Mouse (Mus musculus) cerebellum, adult 9-10 months (tissue): ENCODE results near the gene Tmem175.
"Not testable (repeated sequence)": the region's sequence is repeated elsewhere in the genome, so short reads cannot be mapped to it uniquely, and the experiment has no call there.

Source experiments
- DNase-seq: peaks from one replicate; pipeline ENCODE4 v3.0.0; 2022

Tmem175 gene

DNA sequence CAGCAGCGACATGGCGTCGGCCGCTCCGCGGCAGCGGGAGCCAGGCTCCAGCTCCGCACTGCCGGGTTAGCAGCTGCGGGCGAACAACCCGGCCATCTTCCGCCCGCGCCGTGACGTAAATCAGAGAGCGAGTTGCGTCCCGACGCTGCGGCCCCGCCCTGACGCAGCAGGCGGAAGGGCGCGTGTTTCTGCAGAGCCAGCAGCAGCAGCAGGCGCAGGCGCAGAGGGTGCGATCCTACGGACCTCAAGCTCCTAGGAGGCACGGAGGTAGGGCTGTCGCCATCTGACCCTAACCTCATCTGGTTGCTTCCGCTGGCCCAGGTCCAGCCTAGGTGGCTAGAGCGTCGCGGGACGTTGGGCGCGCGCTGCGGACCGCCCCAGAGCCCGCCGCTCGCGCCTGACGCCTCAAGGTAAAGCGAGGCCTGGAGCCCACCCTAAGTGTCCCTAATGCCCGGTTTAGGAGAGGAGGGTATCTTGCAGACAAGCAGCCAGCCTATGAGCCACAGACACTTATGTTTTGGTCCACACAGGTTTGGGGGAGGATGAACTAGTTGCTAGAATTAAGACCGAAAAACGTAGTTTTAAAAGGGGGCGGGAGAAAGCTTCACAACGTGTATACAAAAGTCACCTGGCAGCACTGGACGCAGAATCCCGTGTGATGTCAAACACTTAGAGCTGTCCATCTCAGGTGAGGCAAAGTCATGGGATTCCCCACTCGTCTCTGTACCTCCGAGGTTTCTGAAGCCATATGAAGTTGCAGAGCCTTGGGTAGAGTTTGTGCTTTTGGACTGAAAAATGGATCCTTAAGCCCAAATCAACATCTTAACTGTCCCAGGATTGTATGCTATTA lies at the start of gene Tmem175, which contains the start of gene Gak:
Tmem175 (plus strand) TSS at position 137 of the 850 bp plus-strand sequence.
Gak (minus strand) TSS at position 122 of the 850 bp plus-strand sequence.
- peak; percentile 91 for DNase-seq

DNA sequence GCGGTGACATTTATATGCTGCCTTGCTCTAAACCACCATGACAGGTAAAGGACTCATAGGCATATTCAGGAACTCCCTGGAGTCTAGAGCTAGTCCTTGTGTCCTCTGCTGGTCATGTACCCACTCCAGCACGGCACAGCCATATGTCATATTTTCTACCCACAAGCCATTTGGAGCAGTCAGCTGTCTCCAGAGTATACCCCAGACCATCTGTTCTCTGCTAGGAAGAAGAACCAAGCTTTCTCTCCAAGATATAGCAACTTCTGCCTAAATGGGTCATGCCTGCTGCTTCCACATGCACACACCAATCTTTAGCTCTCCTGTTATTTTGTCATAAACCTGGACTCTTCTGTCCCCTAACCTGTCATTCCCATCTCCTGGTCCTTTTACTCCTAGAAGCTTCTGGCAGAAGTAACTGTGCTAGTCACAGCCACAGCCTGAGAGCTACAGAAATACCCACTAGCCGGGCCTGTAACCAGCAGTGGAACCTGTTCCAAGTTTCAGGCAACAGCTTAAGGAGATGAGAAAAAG lies 48.1 kb upstream of the Tmem175 start:
- peak; percentile 85 for DNase-seq

DNA sequence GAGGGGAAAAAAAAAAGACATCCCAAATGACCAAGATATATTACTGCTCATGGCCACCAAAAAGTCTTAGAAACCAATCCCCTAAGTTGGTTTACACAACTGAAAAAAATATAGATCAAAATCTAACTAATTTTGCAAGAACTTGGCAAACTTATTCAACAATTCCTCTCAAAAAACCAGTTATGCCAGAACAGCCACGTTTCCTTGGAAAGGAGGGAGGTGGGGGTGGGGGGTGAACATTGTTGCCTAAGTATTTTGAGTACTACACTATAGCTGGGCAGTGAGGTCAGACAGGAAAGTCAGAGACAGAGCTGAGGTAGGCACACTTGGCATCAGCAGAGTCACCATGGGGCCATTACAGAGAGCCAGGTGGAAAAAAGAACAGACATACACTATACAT lies 29.6 kb upstream of the Tmem175 start:
- DNase-seq, result no peak

DNA sequence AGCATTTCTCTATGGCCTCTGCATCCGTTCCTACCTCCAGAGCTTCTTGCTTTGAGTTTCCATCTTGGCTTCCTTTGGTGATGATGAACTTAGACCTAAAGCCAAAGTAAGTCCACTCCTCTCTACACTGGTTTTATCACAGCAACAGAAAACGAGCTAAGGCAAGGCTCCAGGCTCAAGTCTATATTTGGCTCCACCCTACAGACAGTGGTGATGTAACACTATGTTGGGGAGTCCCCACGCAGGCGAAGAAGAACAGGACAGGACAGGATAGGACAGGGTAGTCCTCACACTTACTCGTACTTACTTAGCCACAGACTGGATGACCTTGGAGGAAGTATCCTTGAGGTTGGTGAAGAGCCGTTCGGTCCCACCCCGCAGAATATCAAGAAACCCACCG lies 27.0 kb upstream of the Tmem175 start:
- DNase-seq, result no peak

DNA sequence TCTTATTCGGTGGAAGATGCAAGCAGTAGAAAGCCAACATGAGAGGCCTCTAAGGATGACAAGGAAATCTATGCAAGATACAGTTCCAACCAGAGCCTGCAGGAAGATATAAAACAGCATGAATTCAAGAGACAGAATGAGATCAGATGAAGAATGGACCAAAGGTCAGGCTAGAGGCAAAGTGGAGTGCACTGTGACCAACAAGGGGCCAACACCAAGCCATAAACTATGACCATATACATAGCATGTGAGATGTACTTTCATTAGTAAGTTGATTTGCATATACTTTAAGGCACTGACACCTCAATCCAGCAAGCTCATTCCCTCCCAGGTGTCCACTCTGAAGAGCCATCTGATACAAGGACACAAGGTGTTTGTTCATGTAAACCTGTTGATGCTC lies 19.1 kb upstream of the Tmem175 start:
- no peak for DNase-seq

DNA sequence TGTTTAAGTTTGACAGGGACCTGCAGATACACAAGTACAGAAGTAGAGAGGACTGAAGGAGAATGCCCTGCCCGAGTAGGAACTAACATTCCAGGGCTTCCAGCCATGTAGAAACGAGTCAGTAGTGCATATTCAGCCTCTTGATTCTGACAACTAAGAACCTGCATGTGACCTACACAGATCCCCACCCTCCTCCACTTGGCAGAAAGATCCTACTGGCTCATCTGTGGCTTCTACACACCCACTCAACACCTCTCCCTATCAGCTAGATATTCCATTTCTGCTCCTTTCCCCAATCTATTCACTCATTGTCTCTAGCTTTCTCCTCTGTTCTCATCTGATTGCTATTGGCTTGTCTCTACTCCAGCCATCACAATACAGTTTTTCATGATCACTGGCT lies 7.7 kb upstream of the Tmem175 start:
- DNase-seq, result no peak

DNA sequence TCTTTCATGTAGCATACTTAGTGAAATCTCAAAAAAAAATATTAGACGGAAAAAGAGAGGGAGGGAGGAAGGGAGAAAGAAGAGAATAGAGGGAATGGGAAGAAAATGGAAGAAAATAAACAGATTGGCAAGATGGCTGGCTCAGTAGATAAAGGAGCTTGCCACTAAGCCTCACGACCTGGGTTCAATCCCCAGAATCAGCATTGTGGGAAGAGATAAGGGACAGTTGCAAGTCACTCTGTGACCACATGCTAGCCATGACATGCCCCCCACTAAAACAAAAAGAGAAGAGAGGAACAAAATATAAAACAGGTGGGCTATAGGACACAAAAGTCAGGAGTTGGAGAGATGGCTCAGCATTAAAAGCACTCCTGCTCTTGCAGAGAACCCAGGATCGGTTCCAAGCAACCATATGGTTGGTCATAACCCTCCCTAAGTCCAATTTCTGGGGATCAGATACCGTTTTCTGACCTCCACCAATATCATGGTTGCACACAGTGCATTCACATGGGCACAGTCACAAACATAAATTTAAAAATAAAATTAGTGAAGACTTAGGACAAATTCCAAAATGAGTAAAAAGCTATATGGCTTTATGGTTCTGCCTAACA lies 3.4 kb upstream of the Tmem175 start:
- no peak for DNase-seq

DNA sequence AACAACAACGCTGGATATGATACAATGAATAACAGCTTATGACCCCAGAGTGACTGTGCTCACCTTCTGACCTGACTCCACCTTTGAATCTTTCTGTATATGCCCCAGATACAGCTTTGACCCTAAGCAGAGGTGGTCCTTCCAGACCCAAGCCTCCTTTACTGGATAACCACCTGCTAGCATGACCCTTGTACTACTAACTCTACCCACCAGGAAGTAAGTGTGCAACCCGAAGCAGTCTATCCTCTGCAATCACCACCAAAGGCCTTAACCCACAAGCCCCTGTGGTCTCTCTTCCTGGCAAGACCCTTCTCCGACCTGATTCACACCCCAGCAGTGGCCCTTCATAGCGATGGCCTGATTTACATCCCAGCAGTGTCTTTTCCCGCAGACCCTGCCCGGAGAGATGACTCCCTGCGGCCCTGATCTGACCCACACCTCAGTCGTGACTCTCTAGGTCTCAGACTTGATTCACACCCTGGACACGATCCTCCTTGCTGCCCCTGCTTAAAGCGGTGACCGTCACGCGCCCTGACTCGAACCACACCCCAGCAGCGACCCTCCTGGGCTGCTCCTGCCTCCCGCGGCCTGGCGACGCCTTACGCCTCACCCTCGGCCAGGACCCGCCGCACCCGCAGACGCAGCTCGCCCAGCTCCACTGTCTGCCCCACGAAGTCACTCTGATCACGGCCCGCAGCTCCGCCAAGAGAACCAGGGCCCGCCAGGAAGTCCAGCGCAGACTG lies 508 bp upstream of the Tmem175 start:
- no peak for DNase-seq

DNA sequence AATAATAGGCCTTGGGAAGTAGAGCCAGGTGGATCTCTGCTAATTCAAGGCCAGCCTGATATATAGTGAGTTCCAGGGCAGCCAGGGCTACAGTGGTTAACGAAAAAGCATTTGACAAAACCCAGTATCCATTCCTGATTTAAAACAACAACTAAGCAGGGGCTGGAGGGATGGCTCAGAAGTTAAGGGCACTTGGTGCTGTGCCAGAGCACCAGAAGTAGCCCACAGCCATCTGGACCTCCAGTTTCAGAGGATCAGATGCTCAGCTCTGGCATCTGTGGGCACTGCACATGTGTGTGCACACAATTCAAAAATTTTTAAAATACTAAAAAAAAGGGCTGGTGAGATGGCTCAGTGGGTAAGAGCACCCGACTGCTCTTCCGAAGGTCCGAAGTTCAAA lies 4.1 kb downstream of the Tmem175 start:
- no peak for DNase-seq

DNA sequence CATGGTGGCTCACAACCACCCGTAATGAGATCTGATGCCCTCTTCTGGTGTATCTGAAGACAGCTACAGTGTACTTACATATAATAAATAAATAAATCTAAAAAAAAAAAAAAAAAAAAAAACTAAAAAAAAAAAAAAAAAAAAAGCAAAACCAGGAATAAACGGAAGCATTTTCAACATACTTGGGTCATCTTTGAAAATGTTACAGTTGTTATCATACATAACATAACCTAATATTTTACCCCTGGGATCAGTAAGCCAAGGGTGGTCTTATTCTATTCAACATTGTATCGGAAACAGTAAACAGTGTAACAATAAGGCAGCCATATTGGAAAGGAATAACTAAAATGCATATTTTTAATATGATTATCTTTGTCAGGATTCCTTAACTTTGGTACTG lies 4.5 kb downstream of the Tmem175 start:
- DNase-seq, result not testable (repeated sequence)

DNA sequence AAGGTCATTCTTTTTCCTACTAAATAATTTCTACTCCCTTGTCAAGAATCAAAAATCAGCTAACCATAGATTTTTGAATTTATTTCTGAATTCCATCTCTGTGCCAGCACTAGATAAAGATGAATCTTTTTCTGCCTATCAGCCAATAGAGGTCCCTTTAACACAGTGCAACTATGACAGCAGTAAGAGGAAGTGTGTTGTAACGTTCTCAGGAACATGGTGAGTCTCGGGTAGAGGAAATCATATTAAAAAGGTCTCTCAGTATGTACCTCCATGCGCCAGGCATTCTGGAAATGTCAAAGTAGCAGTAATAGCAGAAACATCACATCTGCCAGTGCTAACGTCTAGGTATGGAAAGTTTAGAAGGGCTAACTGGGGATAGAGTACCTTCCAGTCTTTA lies 6.6 kb downstream of the Tmem175 start:
- DNase-seq, result no peak

DNA sequence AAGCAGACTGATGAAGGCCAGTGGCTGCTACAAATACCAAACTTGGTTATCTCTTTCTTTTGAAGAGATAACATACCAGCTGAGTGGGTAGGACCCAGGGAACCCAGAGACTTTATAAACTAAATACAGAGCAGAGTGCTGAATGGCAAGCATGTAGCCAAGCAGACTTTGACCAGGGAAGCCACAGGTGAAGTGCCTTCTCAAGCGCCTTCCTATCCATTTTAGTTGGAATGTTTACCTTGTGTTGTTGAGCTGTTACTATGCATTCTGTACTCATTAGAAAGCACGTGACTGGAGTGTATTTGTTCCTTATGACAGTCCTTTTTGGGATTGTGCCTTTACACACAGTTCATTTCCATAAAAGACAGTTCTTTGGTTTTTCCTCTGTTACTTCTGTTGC lies 14.1 kb downstream of the Tmem175 start:
- no peak for DNase-seq

DNA sequence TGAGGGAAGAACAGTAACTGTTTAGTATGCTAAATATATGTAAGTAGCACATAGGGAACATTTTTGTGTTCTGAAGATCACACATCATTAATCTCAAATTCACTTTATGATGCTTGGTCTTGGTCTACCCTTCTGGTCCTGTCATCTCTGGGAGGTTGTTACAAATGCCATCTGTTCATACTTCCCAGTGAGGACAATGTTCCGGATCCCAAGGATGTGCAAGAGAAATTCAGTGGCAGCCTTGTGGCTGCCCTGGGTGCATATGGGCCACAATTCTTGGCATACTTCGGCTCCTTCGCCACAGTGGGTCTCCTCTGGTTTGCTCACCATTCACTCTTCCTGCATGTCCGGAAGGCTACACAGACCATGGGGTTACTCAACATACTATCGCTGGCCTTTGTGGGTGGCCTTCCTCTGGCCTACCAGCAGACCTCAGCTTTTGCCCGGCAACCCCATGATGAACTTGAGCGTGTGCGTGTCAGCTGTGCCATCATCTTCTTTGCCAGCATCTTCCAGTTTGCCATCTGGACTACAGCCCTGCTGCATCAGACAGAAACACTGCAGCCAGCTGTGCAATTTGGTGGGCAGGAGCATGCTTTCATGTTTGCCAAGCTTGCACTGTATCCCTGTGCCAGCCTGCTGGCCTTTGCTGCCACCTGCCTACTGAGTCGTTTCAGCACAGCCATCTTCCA lies 16.2 kb downstream of the Tmem175 start:
- DNase-seq, result peak; percentile 70

DNA sequence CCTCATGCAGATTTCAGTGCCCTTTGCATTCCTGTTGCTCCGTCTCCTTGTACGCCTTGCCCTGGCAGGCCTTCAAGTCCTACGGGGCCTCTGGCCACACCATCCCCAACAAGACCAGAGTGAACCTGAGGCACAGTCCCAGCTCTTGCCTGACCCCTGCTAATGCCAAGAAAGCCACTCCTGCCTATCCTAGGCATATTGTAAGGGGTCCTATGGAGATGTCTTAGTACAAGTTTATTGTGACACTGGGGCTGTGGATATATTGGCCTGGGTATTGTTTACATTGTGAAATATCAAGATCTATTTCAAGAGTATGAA lies 16.7 kb downstream of the Tmem175 start:
- DNase-seq, result no peak

DNA sequence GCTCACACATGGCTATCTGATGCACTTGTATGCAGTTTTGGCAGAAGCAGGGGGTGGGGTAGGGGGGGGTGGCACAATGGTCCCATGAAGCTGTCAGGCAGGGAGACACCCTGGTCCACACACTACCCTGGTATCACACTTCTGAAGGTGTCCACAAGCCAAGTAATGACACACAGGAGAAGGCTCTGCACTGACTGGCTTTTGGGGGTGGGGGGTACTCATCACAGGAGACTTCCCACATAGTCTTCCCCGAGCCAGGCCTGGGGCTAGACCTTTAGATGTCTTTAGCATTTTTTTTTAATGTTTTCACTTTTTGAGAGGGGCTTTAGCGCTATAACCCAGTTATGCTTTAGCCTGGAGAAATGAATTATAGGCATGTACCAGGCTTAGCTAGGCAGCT lies 17.7 kb downstream of the Tmem175 start:
- no peak for DNase-seq

DNA sequence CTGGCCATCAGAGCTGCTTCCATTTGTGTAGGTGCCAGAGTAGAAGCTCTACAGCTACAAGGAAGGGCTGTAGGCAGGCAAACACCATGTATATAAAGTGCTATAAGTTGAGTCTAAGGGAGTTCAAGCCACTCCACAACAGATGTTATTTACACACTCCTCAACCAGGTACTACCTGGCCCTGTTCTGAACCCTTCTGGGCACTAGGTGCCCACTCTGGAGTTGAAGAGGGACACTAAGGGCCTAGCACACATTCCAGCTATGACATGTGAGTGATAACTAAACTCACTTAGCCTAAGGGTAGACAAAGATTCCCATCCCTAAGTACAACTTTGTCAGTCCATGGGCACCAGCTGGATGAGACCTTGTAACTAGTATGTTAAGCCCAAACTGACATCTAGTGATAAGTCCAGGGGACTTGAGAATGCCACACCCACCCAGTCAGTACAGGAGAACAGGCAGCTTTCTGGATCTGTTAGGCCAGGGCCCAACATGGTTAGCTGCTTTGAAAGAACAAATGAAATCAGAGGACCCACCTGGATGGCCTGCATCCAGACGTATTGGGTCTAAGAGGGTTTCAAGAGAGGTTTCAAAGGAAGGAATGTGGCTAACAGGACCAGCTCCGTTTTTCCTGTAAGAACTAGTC lies 18.4 kb downstream of the Tmem175 start:
- DNase-seq, result no peak

DNA sequence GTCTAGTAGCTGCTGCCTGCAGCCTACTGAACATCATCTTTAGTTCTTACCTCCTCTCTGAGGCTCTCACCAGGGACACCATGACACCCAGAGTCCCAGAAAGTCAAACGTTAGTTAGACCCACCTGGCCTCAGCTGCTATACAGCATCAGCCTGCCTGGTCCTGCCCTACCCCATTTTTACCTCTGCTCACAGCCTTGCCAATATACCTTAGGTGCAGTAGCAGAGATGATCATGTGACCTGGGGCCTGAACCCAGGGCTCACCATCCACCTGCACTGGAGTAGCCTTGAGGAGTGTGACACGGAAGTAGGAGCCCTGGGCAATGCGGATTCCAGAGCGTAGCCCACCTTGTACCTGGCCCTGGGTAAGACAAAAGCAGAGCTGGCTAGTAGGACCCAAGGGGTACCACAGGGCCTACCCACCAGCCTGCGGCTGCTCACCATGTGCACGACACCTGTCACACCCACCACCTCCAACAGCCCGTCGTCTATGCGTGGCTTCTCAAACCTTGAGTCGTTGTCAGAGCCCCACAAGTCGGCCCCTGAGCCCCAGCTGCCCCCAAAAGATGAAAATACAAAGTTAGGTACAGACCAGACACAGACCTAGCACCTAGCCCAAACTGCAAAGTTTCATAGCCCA lies 19.5 kb downstream of the Tmem175 start:
- DNase-seq, result no peak

DNA sequence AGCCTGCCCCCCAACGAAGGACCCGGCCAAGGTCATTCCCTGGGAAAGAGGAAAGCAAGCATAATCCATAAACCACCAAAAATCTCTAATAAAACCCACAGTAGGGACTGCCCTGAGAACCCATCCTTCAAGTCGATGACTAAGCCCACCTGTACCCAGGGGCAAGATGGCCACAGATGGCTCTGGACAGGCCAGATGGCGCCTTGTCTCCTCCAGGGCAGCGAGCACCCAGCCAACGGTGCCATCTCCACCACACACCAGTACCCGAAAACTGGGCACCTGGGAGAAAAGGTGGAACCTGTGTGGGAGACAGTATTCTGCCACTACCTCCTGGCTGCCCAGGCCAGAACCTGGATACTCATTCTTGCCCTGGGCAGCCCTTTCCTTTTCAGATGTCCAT lies 20.8 kb downstream of the Tmem175 start:
- no peak for DNase-seq

DNA sequence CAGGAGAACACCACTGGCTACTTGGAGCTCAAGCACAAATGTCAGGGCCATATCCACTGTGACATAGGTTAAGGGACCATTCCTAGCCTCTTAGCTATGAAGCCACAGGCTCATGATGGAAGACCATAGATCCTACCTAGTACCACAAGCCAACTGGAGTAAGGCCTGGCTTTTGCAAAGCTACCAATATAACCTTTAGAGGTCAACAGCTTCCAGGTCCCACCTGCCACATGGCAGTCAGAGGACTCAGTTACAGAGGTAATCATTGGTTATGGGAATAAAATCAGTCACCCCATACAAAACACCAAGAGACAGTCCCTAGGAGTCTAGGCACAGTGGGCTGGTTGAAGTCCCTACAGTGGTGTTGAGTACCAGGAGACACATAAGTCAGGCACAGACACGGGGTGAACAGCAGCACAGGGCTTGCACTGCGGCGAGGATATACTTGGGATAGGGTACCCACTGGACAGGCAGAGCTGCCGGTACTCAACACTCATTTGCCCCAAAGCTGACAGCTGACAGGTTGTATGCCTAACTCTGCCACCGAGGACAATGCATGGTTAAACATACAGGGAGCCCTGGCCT lies 21.7 kb downstream of the Tmem175 start:
- no peak for DNase-seq

DNA sequence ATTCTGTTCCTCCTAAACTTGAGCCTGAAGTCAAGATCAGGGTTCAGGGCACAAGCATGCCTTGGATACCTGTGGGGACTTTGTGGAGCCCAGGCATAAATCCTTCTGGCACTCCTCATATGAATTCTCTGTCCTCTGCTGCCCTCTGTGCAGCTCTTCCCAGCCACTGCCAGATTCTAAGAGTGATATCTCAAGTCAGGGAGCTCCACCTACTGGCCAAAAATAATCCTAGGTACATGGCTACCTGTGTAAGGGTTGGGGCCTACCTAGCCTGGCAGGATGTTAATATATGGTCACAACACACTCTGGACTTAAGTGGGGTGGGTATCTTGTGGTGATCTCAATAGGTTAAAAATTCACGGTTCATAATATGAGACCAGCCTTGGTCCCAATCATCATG lies 22.3 kb downstream of the Tmem175 start:
- peak; percentile 94 for DNase-seq

DNA sequence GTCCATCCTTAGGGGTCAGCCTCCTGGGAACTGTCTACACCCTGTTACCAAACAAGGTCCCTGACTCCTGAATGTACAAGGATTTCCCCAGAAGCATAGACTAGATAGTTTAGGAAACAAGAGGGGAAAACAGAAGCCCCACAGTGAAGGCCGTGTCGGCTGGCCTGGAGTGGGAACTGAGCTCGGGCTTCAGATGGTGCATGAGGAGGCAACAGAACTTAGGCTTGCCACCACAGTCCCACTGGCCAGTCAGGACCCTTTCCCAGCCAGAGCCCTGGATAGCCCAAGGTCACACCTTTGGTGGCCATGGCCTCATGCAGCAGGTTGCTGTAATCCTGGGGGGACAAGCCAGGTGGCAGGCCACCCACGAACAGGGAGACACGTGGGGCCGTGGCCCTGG lies 23.8 kb downstream of the Tmem175 start:
- DNase-seq, result no peak
